Mouse (Mus musculus) MEL (cell line): ENCODE results near the gene Nek9. TPM values are rescaled to one million over a fixed set of nuclear protein-coding genes. Genes with fewer than 3 reads are reported as not detected.
A peak's percentile ranks its signal among the peaks of the same experiment; 100 is the strongest.

Experiments used
- DNase-seq: peaks from one replicate; pipeline ENCODE4 v3.0.0; 2011; ENCODE audit warnings: low read depth, low spot score
- H3K27ac ChIP-seq: 2 replicates; pipeline ENCODE4 v1.5.1; 2012; ENCODE audit warnings: low read depth, mild to moderate bottlenecking, control low read depth, low read length, moderate library complexity; ENCODE audit not compliant: control insufficient read depth
- H3K27me3 ChIP-seq, 2 experiments: fragments of 150-350 bp in 1 of 2; sonication (generic) in 1 of 2; 2 replicates each; pipeline ENCODE4 v1.6.1; 2012; ENCODE audit warnings: low read length in 2 of 2, mild to moderate bottlenecking in 2 of 2, improper control_type of control experiment in 1 of 2, moderate library complexity in 1 of 2; ENCODE audit not compliant: insufficient read depth in 2 of 2, control insufficient read depth in 1 of 2
- H3K36me3 ChIP-seq, 2 experiments: 2 replicates each; pipeline ENCODE4 v1.6.1; 2012 to 2014; ENCODE audit warnings: low read length in 2 of 2, improper control_type of control experiment in 1 of 2, inconsistent platforms in 1 of 2, mild to moderate bottlenecking in 1 of 2; ENCODE audit not compliant: insufficient read depth in 2 of 2, control insufficient read depth in 1 of 2
- H3K4me1 ChIP-seq, 2 experiments: fragments of 150-350 bp in 1 of 2; sonication (generic) in 1 of 2; 2 replicates each; pipeline ENCODE4 v1.6.1; 2012; ENCODE audit warnings: low read length in 2 of 2, improper control_type of control experiment in 1 of 2, mild to moderate bottlenecking in 1 of 2; ENCODE audit not compliant: insufficient read depth in 2 of 2, control insufficient read depth in 1 of 2
- H3K4me3 ChIP-seq, 2 experiments: fragments of 150-350 bp in 1 of 2; sonication (generic) in 1 of 2; 2 replicates each; pipeline ENCODE4 v1.5.1; 2012; ENCODE audit warnings: low read depth in 2 of 2, low read length in 2 of 2, mild to moderate bottlenecking in 2 of 2, moderate library complexity in 2 of 2, control low read depth in 1 of 2, improper control_type of control experiment in 1 of 2; ENCODE audit not compliant: control insufficient read depth in 1 of 2, insufficient read depth in 1 of 2
- H3K79me2 ChIP-seq: 2 replicates; pipeline ENCODE4 v1.6.1; 2012; ENCODE audit warnings: mild to moderate bottlenecking, low read length, moderate library complexity; ENCODE audit not compliant: control insufficient read depth, poor library complexity, insufficient read depth
- H3K9ac ChIP-seq: 2 replicates; pipeline ENCODE4 v1.6.1; 2012; ENCODE audit warnings: low read depth, mild to moderate bottlenecking, control low read depth, low read length, moderate library complexity; ENCODE audit not compliant: control insufficient read depth, poor library complexity, severe bottlenecking
- H3K9me3 ChIP-seq: fragments of 150-350 bp; sonication (generic); replicated peaks from 2 replicates; pipeline ENCODE4 v1.6.1; 2012; ENCODE audit warnings: mild to moderate bottlenecking, low read length, improper control_type of control experiment, moderate library complexity; ENCODE audit not compliant: insufficient read depth
- CTCF ChIP-seq, 3 experiments: IDR thresholded peaks in 2 of 3; conservative IDR thresholded peaks in 1 of 3; 2 replicates each; pipeline ENCODE4 v1.5.1; 2011 to 2012; ENCODE audit warnings: low read length in 3 of 3, low read depth in 2 of 3, mild to moderate bottlenecking in 2 of 3, improper control_type of control experiment in 1 of 3, inconsistent platforms in 1 of 3, mixed read lengths in 1 of 3, moderate library complexity in 1 of 3; ENCODE audit not compliant: control insufficient read depth in 1 of 3, insufficient read depth in 1 of 3, poor library complexity in 1 of 3, severe bottlenecking in 1 of 3
- ELF1 ChIP-seq: IDR thresholded peaks from 2 replicates; pipeline ENCODE4 v1.6.1; 2014; ENCODE audit warnings: low read depth, mild to moderate bottlenecking, inconsistent platforms, low read length, improper control_type of control experiment, moderate library complexity
- EP300 ChIP-seq, 2 experiments: IDR thresholded peaks; 2 replicates each; pipeline ENCODE4 v1.6.1; 2011; ENCODE audit warnings: improper control_type of control experiment in 2 of 2, low read length in 2 of 2, low read depth in 1 of 2, mild to moderate bottlenecking in 1 of 2
- GATA1 ChIP-seq: IDR thresholded peaks from 2 replicates; pipeline ENCODE4 v1.6.1; 2011; ENCODE audit warnings: low read depth, low read length, improper control_type of control experiment
- HCFC1 ChIP-seq: IDR thresholded peaks from 2 replicates; pipeline ENCODE4 v1.6.1; 2012; ENCODE audit warnings: low read depth, mild to moderate bottlenecking, inconsistent platforms, low read length, improper control_type of control experiment, moderate library complexity
- MAFK ChIP-seq: IDR thresholded peaks from 2 replicates; pipeline ENCODE4 v1.6.1; 2011; ENCODE audit warnings: low read depth, mild to moderate bottlenecking, low read length, improper control_type of control experiment, borderline replicate concordance
- MAX ChIP-seq: IDR thresholded peaks from 2 replicates; pipeline ENCODE4 v1.6.1; 2011; ENCODE audit warnings: low read length, improper control_type of control experiment
- MAZ ChIP-seq: IDR thresholded peaks from 2 replicates; pipeline ENCODE4 v1.6.1; 2012; ENCODE audit warnings: low read depth, mild to moderate bottlenecking, inconsistent platforms, low read length, improper control_type of control experiment
- MEF2A ChIP-seq: IDR thresholded peaks from 2 replicates; pipeline ENCODE4 v1.6.1; 2014; ENCODE audit warnings: low read depth, mild to moderate bottlenecking, inconsistent platforms, low read length, improper control_type of control experiment; ENCODE audit not compliant: poor library complexity, insufficient replicate concordance, severe bottlenecking; ENCODE audit errors: extremely low read depth
- MXI1 ChIP-seq: IDR thresholded peaks from 2 replicates; pipeline ENCODE4 v1.6.1; 2011; ENCODE audit warnings: mild to moderate bottlenecking, low read depth, low read length, improper control_type of control experiment
- MYB ChIP-seq: IDR thresholded peaks from 2 replicates; pipeline ENCODE4 v1.6.1; 2011; ENCODE audit warnings: mild to moderate bottlenecking, low read depth, low read length, improper control_type of control experiment
- MYC ChIP-seq: IDR thresholded peaks from 2 replicates; pipeline ENCODE4 v1.6.1; 2011; ENCODE audit warnings: low read depth, mild to moderate bottlenecking, low read length, improper control_type of control experiment, moderate library complexity
- POLR2A ChIP-seq, 2 experiments: IDR thresholded peaks; 2 replicates each; pipeline ENCODE4 v1.6.1; 2011 to 2012; ENCODE audit warnings: low read length in 2 of 2, mild to moderate bottlenecking in 2 of 2, control low read depth in 1 of 2, improper control_type of control experiment in 1 of 2, low read depth in 1 of 2, moderate library complexity in 1 of 2; ENCODE audit not compliant: control insufficient read depth in 1 of 2, insufficient read depth in 1 of 2, poor library complexity in 1 of 2
- POLR2AphosphoS2 ChIP-seq: IDR thresholded peaks from 2 replicates; pipeline ENCODE4 v1.6.1; 2011; ENCODE audit warnings: low read length, improper control_type of control experiment
- RCOR1 ChIP-seq: IDR thresholded peaks from 2 replicates; pipeline ENCODE4 v1.6.1; 2012; ENCODE audit warnings: low read depth, mild to moderate bottlenecking, inconsistent platforms, low read length, improper control_type of control experiment
- SIN3A ChIP-seq: IDR thresholded peaks from 2 replicates; pipeline ENCODE4 v1.6.1; 2012; ENCODE audit warnings: low read length, improper control_type of control experiment, inconsistent platforms
- SMC3 ChIP-seq: IDR thresholded peaks from 2 replicates; pipeline ENCODE4 v1.6.1; 2011; ENCODE audit warnings: low read depth, low read length, improper control_type of control experiment
- TAL1 ChIP-seq: IDR thresholded peaks from 2 replicates; pipeline ENCODE4 v1.6.1; 2012; ENCODE audit warnings: mild to moderate bottlenecking, inconsistent platforms, low read length, moderate library complexity, mixed read lengths
- USF2 ChIP-seq, 2 experiments: IDR thresholded peaks; 2 replicates each; pipeline ENCODE4 v1.6.1; 2011 to 2012; ENCODE audit warnings: improper control_type of control experiment in 2 of 2, low read length in 2 of 2, borderline replicate concordance in 1 of 2, inconsistent platforms in 1 of 2, low read depth in 1 of 2, mild to moderate bottlenecking in 1 of 2; ENCODE audit not compliant: insufficient read depth in 1 of 2
- ZC3H11A ChIP-seq: IDR thresholded peaks from 2 replicates; pipeline ENCODE4 v1.6.1; 2012; ENCODE audit warnings: low read depth, mild to moderate bottlenecking, inconsistent platforms, low read length, improper control_type of control experiment
- polyA plus RNA-seq, 2 experiments: library from polyadenylated mRNA; stranded (reverse) in 1 of 2; unstranded in 1 of 2; fragments of >175 nt in 1 of 2; fragments of >200 nt in 1 of 2; gene quantifications; 2 replicates each; pipeline versions ENCODE4 v1.2.1 to v1.2.4; 2012; ENCODE audit warnings: low replicate concordance in 2 of 2, low read depth in 1 of 2; ENCODE audit not compliant: insufficient read length in 2 of 2, insufficient read depth in 1 of 2, missing spikeins in 1 of 2
- total RNA-seq: library from RNA; depleted of rRNA; stranded (reverse); fragments of 300-350 nt; gene quantifications from 2 replicates; pipeline ENCODE4 v1.2.3, GENCODE M21; 2012

Gene Nek9
- total and polyA plus RNA-seq, 3 experiments: 23.4 to 32.2 TPM; not detected in 1

DNA sequence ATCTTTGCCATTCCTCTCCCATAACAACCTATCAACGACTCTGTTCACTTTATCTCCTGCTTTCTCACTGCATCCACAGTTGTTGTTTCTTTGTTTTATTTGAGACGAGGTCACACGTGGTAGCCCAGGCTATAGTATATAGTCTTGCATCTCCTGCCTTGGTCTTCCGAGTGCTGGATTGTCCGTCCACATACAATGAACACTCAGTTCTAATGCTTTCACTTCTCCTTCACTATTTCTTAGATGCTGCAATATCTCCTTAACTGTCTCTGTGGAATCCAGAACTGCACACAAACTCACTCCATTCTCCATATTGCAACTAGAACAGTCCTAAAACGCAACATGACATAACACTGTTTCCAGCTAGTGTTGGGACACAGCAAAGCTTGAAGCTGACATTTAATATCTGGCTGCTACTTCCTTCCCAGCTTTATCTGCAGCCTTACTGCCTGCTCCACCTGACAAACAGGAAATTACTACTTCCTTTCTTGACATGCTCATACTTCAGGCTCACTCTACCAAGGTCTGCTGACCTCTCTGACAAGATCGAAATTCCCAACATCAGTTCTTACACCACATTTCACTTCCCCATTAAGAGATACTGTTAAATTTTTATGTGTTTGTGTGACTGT is 82.0 kb downstream of the Nek9 start (continued):
- TF ChIP-seq CTCF (IDR thresholded peaks at IDR 0.05 in 2 of 3, conservative IDR thresholded peaks at IDR 0.05 in 1 of 3; ENCODE audit: control insufficient read depth in 1 of 3, insufficient read depth in 1 of 3, low read depth in 2 of 3, low read length in 3 of 3, poor library complexity in 1 of 3, severe bottlenecking in 1 of 3): no peak
- TF ChIP-seq HCFC1: peak; percentile 25; the same call in 1 of the 2 replicates
- TF ChIP-seq GATA1: peak; percentile 91

DNA sequence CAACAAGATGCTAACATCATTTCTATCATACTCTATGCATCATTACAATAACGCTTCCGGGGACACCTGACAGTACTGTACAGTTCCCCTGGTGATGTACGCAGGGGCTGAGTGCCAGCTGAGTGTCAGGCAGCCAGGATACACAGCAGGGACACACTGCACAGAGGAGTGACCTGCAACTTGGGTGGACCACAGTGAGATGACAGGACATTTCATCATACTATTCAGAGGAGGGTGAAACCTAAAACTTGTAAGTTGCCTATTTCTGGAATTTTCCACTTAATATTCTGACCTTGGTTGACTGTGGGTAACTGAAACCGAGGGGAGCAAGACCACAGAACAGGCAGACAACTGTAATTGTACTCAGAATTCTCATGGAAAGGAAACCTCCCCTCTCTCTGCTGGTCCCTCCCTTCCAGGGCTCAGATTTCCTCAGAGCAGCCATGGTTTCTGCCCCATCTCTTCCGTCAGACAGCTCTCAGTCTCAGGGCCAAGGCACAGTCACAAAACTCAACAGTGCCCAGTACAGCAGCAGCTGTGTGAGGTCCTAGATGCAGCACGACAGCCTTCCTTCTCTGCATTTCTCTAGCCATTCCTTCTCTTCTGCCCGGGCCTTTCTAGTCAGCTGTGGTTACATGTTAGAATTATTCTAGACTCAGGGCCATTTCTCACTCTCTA is 82.9 kb downstream of the Nek9 start:
- Histone ChIP-seq H3K4me1 (peaks cover 14 to 22% of the 10 kb centered on the region in 2 experiments), H3K79me2 (no peaks in the 10 kb centered on the region), H3K9me3 (no peaks in the 10 kb centered on the region), H3K27me3 (no peaks in the 10 kb centered on the region), H3K36me3 (peaks cover 0 to 26% of the 10 kb centered on the region in 2 experiments; a peak in 2 of 4 replicates), H3K27ac (peak overlapping the region; percentile 87), H3K9ac (0 out of 2 replicates have a peak overlapping the region, but pooled peaks have one; percentile 9), H3K4me3 (no peak overlapping the region)
- no peak for DNase-seq
- no peak for TF ChIP-seq MAX
- no peak for TF ChIP-seq HCFC1
- no peak for TF ChIP-seq MAFK
- TF ChIP-seq SMC3: no peak
- no peak for TF ChIP-seq ELF1
- no peak for TF ChIP-seq MAZ
- TF ChIP-seq USF2 (IDR thresholded peaks at IDR 0.05; ENCODE audit: borderline replicate concordance in 1 of 2, insufficient read depth in 1 of 2, low read depth in 1 of 2, low read length in 2 of 2): no peak
- no peak for TF ChIP-seq POLR2A (IDR thresholded peaks at IDR 0.05; ENCODE audit: control insufficient read depth in 1 of 2, insufficient read depth in 1 of 2, low read depth in 1 of 2, low read length in 2 of 2, poor library complexity in 1 of 2)
- TF ChIP-seq SIN3A: no peak
- TF ChIP-seq MYC: no peak
- no peak for TF ChIP-seq POLR2AphosphoS2

DNA sequence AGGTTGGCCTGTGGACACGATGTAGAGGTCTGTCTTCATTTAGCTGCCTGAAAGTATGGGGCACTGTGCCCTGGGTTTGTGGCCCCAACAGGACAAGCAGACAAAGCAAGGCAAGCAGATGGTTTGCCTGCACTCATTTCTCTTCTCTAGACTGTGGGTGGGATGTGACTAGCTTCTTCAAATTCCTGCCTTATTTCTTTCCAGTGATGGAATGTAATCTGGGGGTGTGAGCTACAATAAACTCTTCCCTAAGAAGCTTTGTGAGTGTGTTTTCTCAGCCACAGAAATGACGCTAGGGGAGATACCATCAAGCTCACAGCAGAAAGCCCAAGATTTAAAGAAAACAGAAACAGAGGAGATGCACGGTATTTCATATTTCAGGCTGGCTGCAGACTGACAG is 87.1 kb downstream of the Nek9 start:
- no peaks in the 10 kb centered on the region for H3K27me3 ChIP-seq
- H3K4me3 ChIP-seq: no peak overlapping the region
- H3K9me3 ChIP-seq: no peaks in the 10 kb centered on the region
- TF ChIP-seq TAL1 (no peak), MEF2A (no peak), RCOR1 (no peak), EP300 (IDR thresholded peaks at IDR 0.05; ENCODE audit: low read depth in 1 of 2, low read length in 2 of 2) (no peak), MYB (no peak), SMC3 (no peak), POLR2A (IDR thresholded peaks at IDR 0.05; ENCODE audit: control insufficient read depth in 1 of 2, insufficient read depth in 1 of 2, low read depth in 1 of 2, low read length in 2 of 2, poor library complexity in 1 of 2) (no peak), CTCF (IDR thresholded peaks at IDR 0.05 in 2 of 3, conservative IDR thresholded peaks at IDR 0.05 in 1 of 3; ENCODE audit: control insufficient read depth in 1 of 3, insufficient read depth in 1 of 3, low read depth in 2 of 3, low read length in 3 of 3, poor library complexity in 1 of 3, severe bottlenecking in 1 of 3) (no peak), ZC3H11A (no peak), MXI1 (no peak), MYC (no peak)
- H3K79me2 ChIP-seq: no peaks in the 10 kb centered on the region
- H3K27ac ChIP-seq: no peak overlapping the region
- H3K9ac ChIP-seq: no peak overlapping the region
- H3K4me1 ChIP-seq: peaks cover 7 to 11% of the 10 kb centered on the region in 2 experiments
- peaks cover 0 to 17% of the 10 kb centered on the region in 2 experiments; a peak in 2 of 4 replicates for H3K36me3 ChIP-seq
- DNase-seq: no peak
